Mouse (Mus musculus) spleen, adult 2 months (tissue): ENCODE measurements around the gene Coro2b. TPM values are rescaled to one million over a fixed set of nuclear protein-coding genes. Genes with fewer than 3 reads are reported as not detected.
A peak's percentile ranks its signal among the peaks of the same experiment; 100 is the strongest.

Experiments used
- DNase-seq, 2 experiments: peaks; one replicate each; pipeline versions ENCODE4 v3.0.0 to v3.0.0-alpha.2; 2012 to 2021; ENCODE audit warnings: low spot score in 2 of 2, low read depth in 1 of 2
- H3K27ac ChIP-seq: fragments of 200-500 bp; 2 replicates; pipeline ENCODE4 v1.5.1; 2012; ENCODE audit warnings: low read length, inconsistent platforms; ENCODE audit not compliant: insufficient read depth
- H3K27me3 ChIP-seq: fragments of 200-500 bp; 2 replicates; pipeline ENCODE4 v1.6.1; 2012; ENCODE audit warnings: mild to moderate bottlenecking, moderate library complexity, low read length, inconsistent platforms; ENCODE audit not compliant: control insufficient read depth, insufficient read depth
- H3K36me3 ChIP-seq: fragments of 200-500 bp; 2 replicates; pipeline ENCODE4 v1.6.1; 2012; ENCODE audit warnings: mild to moderate bottlenecking, low read length, inconsistent platforms; ENCODE audit not compliant: control insufficient read depth, insufficient read depth
- H3K4me1 ChIP-seq: fragments of 200-500 bp; 2 replicates; pipeline ENCODE4 v1.6.1; 2011; ENCODE audit warnings: inconsistent platforms; ENCODE audit not compliant: control insufficient read depth, insufficient read depth, insufficient read length
- H3K4me3 ChIP-seq: fragments of 200-500 bp; 2 replicates; pipeline ENCODE4 v1.5.1; 2011; ENCODE audit warnings: mild to moderate bottlenecking, inconsistent platforms; ENCODE audit not compliant: insufficient read depth, insufficient read length; ENCODE audit errors: extremely low read depth
- CTCF ChIP-seq: fragments of 200-500 bp; IDR thresholded peaks from 2 replicates; pipeline ENCODE4 v1.5.1; 2011; ENCODE audit warnings: mild to moderate bottlenecking, inconsistent platforms; ENCODE audit not compliant: insufficient read depth, insufficient read length, insufficient replicate concordance; ENCODE audit errors: extremely low read depth
- POLR2A ChIP-seq: fragments of 200-500 bp; IDR thresholded peaks from 2 replicates; pipeline ENCODE4 v1.6.1; 2011; ENCODE audit warnings: low read depth, low read length, inconsistent platforms
- WGBS: fragments of 180-500 bp; shearing (Covaris S2); methylation state at CpG from one replicate; pipeline ENCODE4 v1.1.7; 2018; 5-methylcytosine and 5-hydroxymethylcytosine counted together
- polyA plus RNA-seq: library from polyadenylated mRNA; depleted of rRNA; stranded (reverse); fragments of >200 nt; gene quantifications from 2 replicates; pipeline ENCODE4 v1.2.3, GENCODE M21; 2012

The Coro2b gene
- polyA plus RNA-seq, 1 experiment: 3.5 TPM

- Histone ChIP-seq H3K27ac (no peak overlapping the region), H3K36me3 (no peaks in the 10 kb centered on the region), H3K27me3 (peaks cover 6% of the 10 kb centered on the region), H3K4me1 (peaks cover 8% of the 10 kb centered on the region), H3K4me3 (no peak overlapping the region)
- TF ChIP-seq CTCF (no peak), POLR2A (no peak)
- WGBS: 80% methylated on average over 10 of the region's 10 CpGs
- DNase-seq: no peak
These were observed 3.9 kb upstream of the Coro2b start for GRCm38 (mm10) chr9:62540736-62541135.

GRCm38 (mm10) chr9:62540166-62540565 lies 3.3 kb upstream of the Coro2b start:
- H3K27me3 ChIP-seq: peaks cover 6% of the 10 kb centered on the region

DNA sequence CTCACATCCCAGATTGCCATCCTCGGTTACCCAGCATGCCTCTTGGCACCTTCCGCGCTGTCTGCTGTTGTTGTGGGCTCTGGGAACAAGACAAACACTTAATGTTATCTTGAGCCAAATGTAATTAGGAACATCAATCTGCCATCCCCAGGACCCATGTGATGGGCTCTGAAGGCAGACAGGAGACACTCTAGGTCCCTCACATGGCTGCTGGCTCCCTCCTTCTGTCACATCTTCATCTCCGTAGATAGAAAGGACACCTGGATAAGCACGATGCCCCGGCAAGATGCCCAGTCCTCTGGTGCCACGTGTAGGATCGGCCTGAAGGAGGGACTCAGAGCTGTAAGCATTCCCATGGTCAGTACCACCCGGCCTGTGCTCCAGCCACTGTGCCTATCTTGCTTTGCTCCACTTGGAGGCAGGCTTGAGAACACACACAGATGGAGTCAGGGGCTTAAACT lies 2.4 kb upstream of the Coro2b start:
- Histone ChIP-seq H3K27ac (no peak overlapping the region), H3K27me3 (peaks cover 6% of the 10 kb centered on the region), H3K4me3 (no peak overlapping the region), H3K36me3 (no peaks in the 10 kb centered on the region), H3K4me1 (peaks cover 8% of the 10 kb centered on the region)
- 87% methylated on average over 9 of the region's 9 CpGs for WGBS
- DNase-seq: no peak
- TF ChIP-seq CTCF: no peak
- TF ChIP-seq POLR2A: no peak

More at GRCm38 (mm10) chr9:62540166-62540565, 3.3 kb upstream of the Coro2b start:
- DNase-seq: no peak
- Histone ChIP-seq H3K4me3 (no peak overlapping the region), H3K4me1 (peaks cover 8% of the 10 kb centered on the region), H3K36me3 (no peaks in the 10 kb centered on the region), H3K27ac (no peak overlapping the region)
- TF ChIP-seq CTCF (no peak), POLR2A (no peak)
- 89% methylated on average over 9 of the region's 9 CpGs for WGBS

GRCm38 (mm10) chr9:62537941-62538340 lies 1.1 kb upstream of the Coro2b start:
- 74% methylated on average over 6 of the region's 6 CpGs for WGBS
- DNase-seq: no peak
- H3K4me3 ChIP-seq: no peak overlapping the region
- peaks cover 6% of the 10 kb centered on the region for H3K27me3 ChIP-seq
- TF ChIP-seq CTCF (no peak), POLR2A (no peak)
- peaks cover 8% of the 10 kb centered on the region for H3K4me1 ChIP-seq
- H3K36me3 ChIP-seq: no peaks in the 10 kb centered on the region
- H3K27ac ChIP-seq: no peak overlapping the region

GRCm38 (mm10) chr9:62536119-62536654 lies 657 bp downstream of the Coro2b start:
- 13% methylated on average over 29 of the region's 29 CpGs for WGBS
- Histone ChIP-seq H3K27me3 (peaks cover 6% of the 10 kb centered on the region), H3K36me3 (no peaks in the 10 kb centered on the region), H3K4me3 (peak overlapping the region; percentile 42), H3K27ac (no peak overlapping the region), H3K4me1 (peaks cover 12% of the 10 kb centered on the region)
- no peak for DNase-seq
- TF ChIP-seq POLR2A (no peak), CTCF (no peak)

DNA sequence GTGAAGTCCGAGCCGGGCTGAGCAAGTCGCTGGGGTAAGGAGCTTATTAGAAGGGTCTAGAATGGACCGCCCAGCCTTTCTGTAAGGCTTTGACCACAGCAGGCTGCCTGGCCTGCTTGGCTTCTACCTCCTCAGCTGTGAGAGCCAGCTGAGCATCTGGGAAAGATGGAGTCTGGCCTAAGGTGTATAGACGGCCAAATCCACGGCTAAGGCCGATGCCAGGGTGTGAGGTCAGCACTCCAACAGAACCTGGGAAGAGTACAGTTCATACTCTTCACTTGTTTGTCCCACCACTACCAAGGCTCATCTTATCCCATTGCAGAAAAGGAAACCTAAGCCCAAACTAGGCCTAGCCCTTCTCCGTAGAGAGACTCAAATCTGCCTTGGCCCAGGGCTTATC lies 1.3 kb downstream of the Coro2b start:
- H3K27me3 ChIP-seq: peaks cover 6% of the 10 kb centered on the region
- peaks cover 7% of the 10 kb centered on the region for H3K4me1 ChIP-seq
- DNase-seq: no peak
- no peak for TF ChIP-seq CTCF
- TF ChIP-seq POLR2A: no peak
- H3K4me3 ChIP-seq: no peak overlapping the region
- H3K27ac ChIP-seq: no peak overlapping the region
- WGBS: 89% methylated on average over 8 of the region's 8 CpGs
- no peaks in the 10 kb centered on the region for H3K36me3 ChIP-seq

GRCm38 (mm10) chr9:62534691-62535090 lies 2.2 kb downstream of the Coro2b start:
- WGBS: 90% methylated on average over 7 of the region's 7 CpGs
- no peak overlapping the region for H3K27ac ChIP-seq
- no peaks in the 10 kb centered on the region for H3K36me3 ChIP-seq
- peaks cover 6% of the 10 kb centered on the region for H3K27me3 ChIP-seq
- DNase-seq: no peak
- H3K4me3 ChIP-seq: no peak overlapping the region
- TF ChIP-seq CTCF: no peak
- TF ChIP-seq POLR2A: no peak
- peaks cover 7% of the 10 kb centered on the region for H3K4me1 ChIP-seq
